7 mouse cellular contexts compared by ENCODE assay signal in genomic region chr1:93753911-93754572, GRCm38 (mm10). TPM values are rescaled to one million over a fixed set of nuclear protein-coding genes. Genes with fewer than 3 reads are reported as not detected.
DNase-seq lines count a peak whose midpoint lies in the region; ATAC-seq and TF ChIP-seq lines count a peak whose summit lies in the region.

No protein-coding gene starts in this region.

- no peak for TF ChIP-seq POLR2A in thymus, adult 2 months (IDR thresholded peaks at IDR 0.05; ENCODE audit: control insufficient read depth, extremely low read depth, insufficient read depth, low read length, poor library complexity)

- H3K36me3 ChIP-seq in thymus, adult 2 months (ENCODE audit: control insufficient read depth, insufficient read depth, low read length): peaks cover 6% of the 10 kb centered on the region
- H3K36me3 ChIP-seq in forebrain, embryonic 15.5 days: peaks cover 16% of the 10 kb centered on the region
- H3K36me3 ChIP-seq in intestine, postnatal 0 days (ENCODE audit: control insufficient read depth, insufficient read depth): peaks cover 14% of the 10 kb centered on the region
- peaks cover 17% of the 10 kb centered on the region for H3K36me3 ChIP-seq in lung, embryonic 14.5 days (ENCODE audit: insufficient read depth)
- H3K36me3 ChIP-seq in neural tube, embryonic 14.5 days (ENCODE audit: control insufficient read depth, insufficient read depth, low read length): no peaks in the 10 kb centered on the region; the same call in 1 of the 2 replicates

- no peak overlapping the region for H3K27ac ChIP-seq in thymus, adult 2 months (ENCODE audit: control insufficient read depth, insufficient read depth, low read length)
- peak overlapping the region; percentile 87 for H3K27ac ChIP-seq in forebrain, embryonic 15.5 days (replicated peaks)
- H3K27ac ChIP-seq in intestine, postnatal 0 days (ENCODE audit: low read depth, low read length): peak overlapping the region; percentile 83
- H3K27ac ChIP-seq in lung, embryonic 14.5 days (ENCODE audit: low read depth): peak overlapping the region; percentile 86
- H3K27ac ChIP-seq in neural tube, embryonic 14.5 days (ENCODE audit: low read depth, low read length): peak overlapping the region; percentile 87

- no peaks in the 10 kb centered on the region for H3K27me3 ChIP-seq in thymus, adult 2 months (ENCODE audit: control insufficient read depth, insufficient read depth, low read length)
- H3K27me3 ChIP-seq in forebrain, embryonic 15.5 days: no peaks in the 10 kb centered on the region
- no peaks in the 10 kb centered on the region for H3K27me3 ChIP-seq in intestine, postnatal 0 days (replicated peaks; ENCODE audit: control insufficient read depth, insufficient read depth, low read length)
- H3K27me3 ChIP-seq in lung, embryonic 14.5 days (ENCODE audit: insufficient read depth, low read length): no peaks in the 10 kb centered on the region
- H3K27me3 ChIP-seq in neural tube, embryonic 14.5 days (ENCODE audit: control insufficient read depth, insufficient read depth, low read length): no peaks in the 10 kb centered on the region

- peak; percentile 27 for ATAC-seq in forebrain, embryonic 15.5 days (replicated peaks)
- ATAC-seq in intestine, postnatal 0 days: peak; percentile 15; the same call in 1 of the 2 replicates
- ATAC-seq in lung, embryonic 14.5 days (ENCODE audit: insufficient read depth): peak; percentile 50
- peak; percentile 39 for ATAC-seq in neural tube, embryonic 14.5 days (ENCODE audit: low read depth)

- no peaks in the 10 kb centered on the region for H3K9me3 ChIP-seq in forebrain, embryonic 15.5 days
- no peaks in the 10 kb centered on the region for H3K9me3 ChIP-seq in intestine, postnatal 0 days (ENCODE audit: control insufficient read depth)
- no peaks in the 10 kb centered on the region for H3K9me3 ChIP-seq in lung, embryonic 14.5 days (ENCODE audit: low read depth, low read length)
- H3K9me3 ChIP-seq in neural tube, embryonic 14.5 days (ENCODE audit: control insufficient read depth, low read length): no peaks in the 10 kb centered on the region

- peak overlapping the region; percentile 85 for H3K4me2 ChIP-seq in forebrain, embryonic 15.5 days (replicated peaks)
- peak overlapping the region; percentile 83 for H3K4me2 ChIP-seq in intestine, postnatal 0 days (replicated peaks; ENCODE audit: low read depth)
- peak overlapping the region; percentile 75 for H3K4me2 ChIP-seq in lung, embryonic 14.5 days
- peak overlapping the region; percentile 87 for H3K4me2 ChIP-seq in neural tube, embryonic 14.5 days (ENCODE audit: low read depth, low read length)

- H3K4me3 ChIP-seq in thymus, adult 2 months (ENCODE audit: control insufficient read depth, insufficient read depth, low read length): peak overlapping the region; percentile 74
- peak overlapping the region; percentile 98 for H3K4me3 ChIP-seq in forebrain, embryonic 15.5 days
- H3K4me3 ChIP-seq in intestine, postnatal 0 days (ENCODE audit: low read depth, low read length): peak overlapping the region; percentile 99
- H3K4me3 ChIP-seq in lung, embryonic 14.5 days (ENCODE audit: low read depth, low read length): peak overlapping the region; percentile 96
- peak overlapping the region; percentile 94 for H3K4me3 ChIP-seq in neural tube, embryonic 14.5 days (ENCODE audit: low read depth, low read length)

- peak overlapping the region; percentile 73 for H3K9ac ChIP-seq in forebrain, embryonic 15.5 days (replicated peaks)
- H3K9ac ChIP-seq in intestine, postnatal 0 days (ENCODE audit: low read depth, low read length): peak overlapping the region; percentile 85
- peak overlapping the region; percentile 86 for H3K9ac ChIP-seq in lung, embryonic 14.5 days
- H3K9ac ChIP-seq in neural tube, embryonic 14.5 days (replicated peaks; ENCODE audit: low read depth, low read length): peak overlapping the region; percentile 84

- WGBS in thymus, adult 2 months: under 1% methylated on average over 59 of the region's 59 CpGs
- under 1% methylated on average over 59 of the region's 59 CpGs for WGBS in forebrain, embryonic 15.5 days
- WGBS in intestine, postnatal 0 days: under 1% methylated on average over 43 of the region's 59 CpGs
- under 1% methylated on average over 55 of the region's 59 CpGs for WGBS in lung, embryonic 14.5 days
- under 1% methylated on average over 59 of the region's 59 CpGs for WGBS in neural tube, embryonic 14.5 days

- TF ChIP-seq CTCF in thymus, adult 2 months (IDR thresholded peaks at IDR 0.05; ENCODE audit: borderline replicate concordance, control insufficient read depth, extremely low read depth, insufficient read depth, low read length, poor library complexity): no peak
- TF ChIP-seq CTCF in intestine, postnatal 0 days (IDR thresholded peaks at IDR 0.05; ENCODE audit: low read depth): no peak
- TF ChIP-seq CTCF in lung, embryonic 14.5 days (IDR thresholded peaks at IDR 0.05; ENCODE audit: low read depth): no peak

- peaks cover 8% of the 10 kb centered on the region for H3K4me1 ChIP-seq in thymus, adult 2 months (replicated peaks; ENCODE audit: control insufficient read depth, insufficient read depth, low read length)
- peaks cover 28% of the 10 kb centered on the region for H3K4me1 ChIP-seq in forebrain, embryonic 15.5 days
- peaks cover 7% of the 10 kb centered on the region for H3K4me1 ChIP-seq in intestine, postnatal 0 days (replicated peaks; ENCODE audit: control insufficient read depth, insufficient read depth, low read length)
- H3K4me1 ChIP-seq in lung, embryonic 14.5 days (ENCODE audit: insufficient read depth): 0 out of 2 replicates have a peak, but pooled peaks cover 3% of the 10 kb centered on the region
- peaks cover 15% of the 10 kb centered on the region for H3K4me1 ChIP-seq in neural tube, embryonic 14.5 days (ENCODE audit: control insufficient read depth, insufficient read depth, low read length)

- DNase-seq in thymus, adult 2 months: peak; percentile 40
- DNase-seq in thymus, postnatal 25 days: no peak
- peak; percentile 8 to 20 for DNase-seq in adrenal gland, postnatal 4 days (ENCODE audit: low spot score in 2 of 2)
- DNase-seq in lung, embryonic 14.5 days: peak; percentile 53

RNA-seq across cellular contexts. Expression of gene Thap4, which starts 0.6 kb away (rescaled TPM):
- polyA plus RNA-seq in thymus, adult 2 months (2012; rRNA removed): 34.5 and 38.9 TPM in 2 replicates
- 10 to 100 TPM; 61.4 to 61.9 TPM for total RNA-seq in adrenal gland, postnatal 4 days (2021)
- 43.1 and 47.4 TPM in 2 replicates for polyA plus RNA-seq in forebrain, embryonic 15.5 days (2015; fragmentation: Nextera tagmentation; extraction: Ambion mirVana)
- polyA plus RNA-seq in intestine, postnatal 0 days (2015; fragmentation: Nextera tagmentation; extraction: Ambion mirVana): 56.6 and 59.0 TPM in 2 replicates
- 48.4 and 52.7 TPM in 2 replicates for polyA plus RNA-seq in lung, embryonic 14.5 days (2014; fragmentation: Nextera tagmentation; extraction: Ambion mirVana)
- 41.9 and 43.0 TPM in 2 replicates for polyA plus RNA-seq in neural tube, embryonic 14.5 days (2014; fragmentation: Nextera tagmentation; extraction: Ambion mirVana)

RNA-seq across cellular contexts. Expression of gene Atg4b, which starts 2.7 kb away (rescaled TPM):
- 69.1 and 75.6 TPM in 2 replicates for polyA plus RNA-seq in thymus, adult 2 months (2012; rRNA removed)
- total RNA-seq in adrenal gland, postnatal 4 days (2021): 10 to 100 TPM; 79.9 to 87.1 TPM
- 104 and 106 TPM in 2 replicates for polyA plus RNA-seq in forebrain, embryonic 15.5 days (2015; fragmentation: Nextera tagmentation; extraction: Ambion mirVana)
- polyA plus RNA-seq in intestine, postnatal 0 days (2015; fragmentation: Nextera tagmentation; extraction: Ambion mirVana): 66.7 and 66.9 TPM in 2 replicates
- 92.2 and 94.0 TPM in 2 replicates for polyA plus RNA-seq in lung, embryonic 14.5 days (2014; fragmentation: Nextera tagmentation; extraction: Ambion mirVana)
- polyA plus RNA-seq in neural tube, embryonic 14.5 days (2014; fragmentation: Nextera tagmentation; extraction: Ambion mirVana): 85.9 and 90.4 TPM in 2 replicates

RNA-seq across cellular contexts. Expression of gene Dtymk, which starts 47.7 kb away (rescaled TPM):
- polyA plus RNA-seq in thymus, adult 2 months (2012; rRNA removed): 146 and 149 TPM in 2 replicates
- total RNA-seq in adrenal gland, postnatal 4 days (2021): 100 to 1,000 TPM; 112 to 121 TPM
- polyA plus RNA-seq in forebrain, embryonic 15.5 days (2015; fragmentation: Nextera tagmentation; extraction: Ambion mirVana): 183 and 192 TPM in 2 replicates
- 85.8 and 87.1 TPM in 2 replicates for polyA plus RNA-seq in intestine, postnatal 0 days (2015; fragmentation: Nextera tagmentation; extraction: Ambion mirVana)
- polyA plus RNA-seq in lung, embryonic 14.5 days (2014; fragmentation: Nextera tagmentation; extraction: Ambion mirVana): 286 and 295 TPM in 2 replicates
- polyA plus RNA-seq in neural tube, embryonic 14.5 days (2014; fragmentation: Nextera tagmentation; extraction: Ambion mirVana): 152 and 153 TPM in 2 replicates

RNA-seq across cellular contexts. Expression of gene Ing5, which starts 49.7 kb away (rescaled TPM):
- polyA plus RNA-seq in thymus, adult 2 months (2012; rRNA removed): 10.9 and 11.0 TPM in 2 replicates
- total RNA-seq in adrenal gland, postnatal 4 days (2021): 10 to 100 TPM; 20.4 to 21.9 TPM
- polyA plus RNA-seq in forebrain, embryonic 15.5 days (2015; fragmentation: Nextera tagmentation; extraction: Ambion mirVana): 10.7 and 11.4 TPM in 2 replicates
- 6.0 and 7.2 TPM in 2 replicates for polyA plus RNA-seq in intestine, postnatal 0 days (2015; fragmentation: Nextera tagmentation; extraction: Ambion mirVana)
- polyA plus RNA-seq in lung, embryonic 14.5 days (2014; fragmentation: Nextera tagmentation; extraction: Ambion mirVana): 22.7 and 24.8 TPM in 2 replicates
- polyA plus RNA-seq in neural tube, embryonic 14.5 days (2014; fragmentation: Nextera tagmentation; extraction: Ambion mirVana): 9.4 and 10.2 TPM in 2 replicates
